Mouse (Mus musculus): ENCODE measurements around the gene Myo18a.

Myo18a gene

DNA sequence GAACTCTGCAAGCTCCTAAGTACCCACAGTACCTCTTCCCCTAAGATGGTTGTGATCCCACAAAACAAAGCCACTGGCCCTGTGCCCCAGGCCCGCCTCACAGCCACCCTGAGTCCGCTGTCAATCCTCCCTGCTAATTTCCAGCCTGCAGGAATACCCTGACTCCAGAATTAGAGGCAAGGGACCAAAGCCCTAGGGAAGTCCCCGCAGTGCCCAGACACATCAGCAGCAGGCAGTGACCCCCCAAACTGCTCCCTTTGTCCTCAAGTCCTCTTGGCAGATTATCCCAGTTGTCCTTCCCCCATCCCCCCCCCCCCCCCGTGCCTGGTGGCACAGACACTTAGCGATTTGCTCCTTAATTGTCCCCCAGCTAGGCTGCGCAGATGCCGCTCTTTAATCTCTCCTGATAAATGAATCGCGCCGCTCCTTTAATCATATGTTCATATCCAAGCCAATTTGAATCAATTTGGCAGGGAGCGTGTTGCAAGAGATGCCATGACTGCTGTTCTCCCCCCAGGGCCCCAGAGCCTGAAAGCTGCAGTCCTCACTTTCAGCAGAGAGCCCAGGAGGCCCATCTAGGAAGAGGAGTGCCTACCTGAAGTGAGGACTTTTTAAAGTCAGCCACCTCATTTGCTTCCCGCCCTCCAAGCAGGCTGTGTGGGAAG is 104.5 kb downstream of the Myo18a start:
- in situ Hi-C loops (cut with MboI, MseI), result no loop called here

DNA sequence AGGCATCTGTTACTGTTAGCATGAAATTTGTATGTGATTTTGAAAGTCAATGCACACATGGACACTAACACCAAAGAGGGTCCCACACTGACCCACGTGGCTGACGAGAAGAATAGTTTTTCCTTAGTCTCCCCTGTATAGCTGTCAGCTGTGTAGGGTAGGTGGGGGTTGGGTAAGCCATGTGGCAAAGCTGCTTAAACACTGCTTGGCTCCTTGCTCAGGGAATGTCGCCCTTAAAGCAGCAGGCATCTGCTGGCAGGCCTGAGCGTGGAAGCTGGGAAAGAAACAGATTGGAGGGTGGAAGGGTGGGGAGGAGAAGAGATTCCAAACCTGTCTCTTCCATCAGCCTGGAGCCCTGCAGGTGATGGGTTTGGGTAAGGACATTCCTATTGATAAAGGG is 108.4 kb downstream of the Myo18a start:
- in situ Hi-C loops (cut with MboI, MseI), result no loop called here

DNA sequence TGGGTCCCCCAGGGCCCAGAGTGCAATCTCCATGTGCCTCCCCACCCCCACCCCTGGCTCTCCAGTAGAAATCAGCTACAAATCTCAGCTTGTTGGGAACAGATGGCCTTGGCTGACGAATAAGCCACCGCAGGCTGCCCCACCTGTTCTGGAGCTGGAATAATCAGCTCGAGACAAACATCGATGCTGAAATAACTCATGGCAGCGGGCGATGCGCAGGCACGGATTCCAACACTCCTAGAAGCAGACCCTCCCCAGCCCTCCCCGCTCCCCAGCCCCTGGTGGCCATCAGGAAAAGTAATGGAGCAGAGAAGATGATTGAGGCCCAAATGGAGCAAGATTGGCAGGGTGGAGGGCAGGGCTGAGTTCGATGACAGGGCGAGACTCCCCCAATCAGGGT is 109.2 kb downstream of the Myo18a start:
- in situ Hi-C loops (cut with MboI, MseI), result no loop called here

DNA sequence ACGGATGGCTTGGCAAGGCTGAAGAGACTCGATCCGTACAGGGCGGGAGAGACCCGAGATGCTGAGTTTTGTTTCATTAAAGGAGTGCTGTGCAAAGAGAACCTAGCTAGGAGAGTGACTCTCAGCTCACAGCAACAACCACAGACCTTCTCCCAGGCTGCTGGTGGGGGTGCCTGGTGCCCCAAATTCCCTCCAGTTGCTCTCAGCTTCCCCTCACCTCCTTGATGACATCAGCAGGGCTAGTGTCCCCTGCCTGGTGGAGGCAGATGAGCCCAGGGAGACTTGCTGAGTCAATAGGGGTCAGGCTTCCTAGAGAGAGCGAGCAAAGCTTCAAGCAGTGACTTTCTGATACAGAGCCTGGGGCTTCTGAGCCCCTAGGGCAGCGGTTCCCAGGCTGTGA is 109.6 kb downstream of the Myo18a start:
- in situ Hi-C loops (cut with MboI, MseI), result no loop called here

DNA sequence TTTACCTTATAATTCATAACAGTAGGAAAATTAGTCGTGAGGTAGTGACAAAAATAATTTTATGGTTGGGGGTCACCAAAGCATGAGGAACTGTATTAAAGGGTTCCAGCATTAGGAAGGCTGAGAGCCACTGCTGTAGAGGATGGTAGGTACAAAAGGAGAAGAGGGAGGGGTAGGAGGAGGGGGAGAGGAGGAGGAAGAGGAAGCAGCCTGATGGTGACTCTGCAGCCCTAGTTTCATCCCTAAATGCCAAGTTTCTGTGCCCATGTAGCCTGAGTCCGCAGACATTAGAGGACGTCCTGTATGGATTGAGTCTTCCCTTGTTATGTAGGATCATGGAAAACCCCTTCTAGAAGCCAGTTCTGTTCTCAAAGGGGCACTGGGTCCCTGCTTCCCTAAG is 110.1 kb downstream of the Myo18a start:
- in situ Hi-C loops (cut with MboI, MseI), result no loop called here

DNA sequence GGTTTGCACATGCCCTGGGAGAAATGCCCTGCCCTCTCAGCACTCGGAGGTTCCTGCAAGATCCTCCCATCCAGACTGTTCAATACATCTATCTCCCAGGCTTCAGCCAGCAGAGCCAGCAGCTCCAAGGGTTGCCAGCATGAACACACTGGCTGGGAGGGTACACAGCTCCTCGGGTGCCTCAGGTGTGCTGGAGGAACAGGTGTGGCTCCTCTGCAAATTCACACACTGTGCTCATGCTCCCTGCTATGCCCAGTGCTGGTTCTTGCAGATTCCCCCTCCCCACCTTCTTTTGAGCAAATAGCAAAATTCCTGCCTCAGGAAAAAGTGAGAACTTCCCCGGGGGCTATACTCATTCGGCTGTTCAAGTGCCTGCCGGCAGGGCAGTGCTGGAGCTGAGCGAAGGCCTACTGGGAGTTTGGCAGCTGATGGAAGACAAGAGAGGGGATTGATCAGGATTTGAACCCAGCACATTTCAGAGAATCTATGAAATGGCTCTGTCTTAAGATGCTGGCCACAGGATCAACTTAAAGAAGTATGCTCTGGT is 111.7 kb downstream of the Myo18a start:
- in situ Hi-C loops (cut with MboI, MseI), result no loop called here

DNA sequence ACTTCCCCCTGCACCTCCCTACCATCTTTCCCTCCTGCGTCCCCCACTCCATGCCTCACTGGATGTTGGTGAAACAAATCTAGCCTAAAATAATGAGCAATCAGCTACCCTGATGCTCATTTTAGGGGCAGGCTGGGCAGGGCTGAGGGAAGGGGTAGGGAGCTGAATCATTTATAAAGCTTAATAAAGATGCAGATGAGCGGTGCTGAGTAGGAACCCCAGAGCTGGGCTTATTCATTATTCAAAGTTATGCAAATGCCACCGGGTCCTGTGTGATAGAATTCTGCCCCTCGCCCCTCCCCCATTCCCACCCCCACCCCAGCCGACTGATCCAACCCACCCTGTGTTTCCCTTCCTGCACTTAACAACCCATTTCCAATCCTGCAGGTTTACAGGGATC is 112.2 kb downstream of the Myo18a start:
- in situ Hi-C loops (cut with MboI, MseI), result no loop called here

DNA sequence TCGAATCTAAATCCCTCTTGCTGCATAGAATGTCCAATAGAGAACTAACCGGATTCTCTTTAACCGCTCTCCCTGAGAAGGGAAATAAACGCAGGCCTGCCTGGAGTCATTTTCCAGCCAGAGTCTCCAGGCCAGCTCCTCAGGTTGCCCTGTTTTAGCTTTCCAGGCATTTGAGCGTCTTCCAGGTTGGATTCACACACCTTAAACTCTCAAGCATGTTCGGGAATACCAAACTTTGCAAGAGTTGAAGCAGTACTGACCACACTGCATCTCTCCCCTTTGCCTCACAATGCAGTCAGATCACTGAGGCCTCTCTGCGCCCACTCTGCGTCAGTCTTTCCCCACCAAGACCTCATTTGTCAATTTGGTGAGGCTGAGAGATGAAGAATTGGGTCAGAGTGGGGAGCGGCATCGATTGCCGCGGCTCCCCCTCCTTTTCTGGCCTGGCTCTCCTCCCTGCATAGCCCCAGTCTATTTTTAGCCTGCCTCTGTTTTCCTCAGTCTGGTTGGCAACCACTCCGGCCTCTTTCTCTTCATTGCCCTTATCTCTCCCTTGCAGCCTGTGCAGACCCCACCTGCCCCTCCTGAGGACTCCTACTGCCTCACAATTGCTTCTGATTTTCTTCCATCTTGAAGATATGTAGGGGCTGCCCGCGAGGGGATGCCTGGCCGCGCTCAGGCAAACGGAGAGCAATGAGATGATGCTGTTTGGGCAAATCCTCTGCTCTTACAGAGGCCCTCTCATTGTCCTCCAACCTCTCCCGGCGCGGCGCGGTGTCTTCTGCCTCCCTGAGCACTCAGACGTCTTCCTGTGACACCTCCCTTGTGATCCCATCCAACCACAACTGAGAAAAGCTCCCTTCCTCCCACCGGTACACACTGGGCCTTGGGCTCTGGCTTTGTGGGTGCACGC is 113.1 kb downstream of the Myo18a start:
- in situ Hi-C loops (cut with MboI, MseI), result no loop called here

DNA sequence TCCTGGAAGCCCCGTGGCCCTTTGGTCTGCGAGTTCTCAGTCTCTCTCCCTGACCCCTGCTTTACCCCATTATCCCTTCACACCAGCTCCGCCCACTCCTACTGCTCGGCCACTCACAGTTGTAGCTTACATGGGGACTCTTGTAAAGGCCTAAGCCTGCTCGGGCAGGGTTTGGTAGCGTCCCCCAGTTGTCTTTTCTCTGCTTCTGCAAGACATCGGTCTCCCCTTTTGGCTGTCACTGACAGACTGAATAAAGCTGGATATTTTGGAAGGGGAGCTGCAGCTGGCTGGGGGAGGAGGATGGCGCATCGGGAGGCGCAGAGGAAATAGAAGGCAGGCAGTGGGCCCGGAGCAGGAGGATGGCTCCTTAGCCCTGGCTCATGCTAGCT is 113.7 kb downstream of the Myo18a start:
- in situ Hi-C loops (cut with MboI, MseI), result no loop called here

DNA sequence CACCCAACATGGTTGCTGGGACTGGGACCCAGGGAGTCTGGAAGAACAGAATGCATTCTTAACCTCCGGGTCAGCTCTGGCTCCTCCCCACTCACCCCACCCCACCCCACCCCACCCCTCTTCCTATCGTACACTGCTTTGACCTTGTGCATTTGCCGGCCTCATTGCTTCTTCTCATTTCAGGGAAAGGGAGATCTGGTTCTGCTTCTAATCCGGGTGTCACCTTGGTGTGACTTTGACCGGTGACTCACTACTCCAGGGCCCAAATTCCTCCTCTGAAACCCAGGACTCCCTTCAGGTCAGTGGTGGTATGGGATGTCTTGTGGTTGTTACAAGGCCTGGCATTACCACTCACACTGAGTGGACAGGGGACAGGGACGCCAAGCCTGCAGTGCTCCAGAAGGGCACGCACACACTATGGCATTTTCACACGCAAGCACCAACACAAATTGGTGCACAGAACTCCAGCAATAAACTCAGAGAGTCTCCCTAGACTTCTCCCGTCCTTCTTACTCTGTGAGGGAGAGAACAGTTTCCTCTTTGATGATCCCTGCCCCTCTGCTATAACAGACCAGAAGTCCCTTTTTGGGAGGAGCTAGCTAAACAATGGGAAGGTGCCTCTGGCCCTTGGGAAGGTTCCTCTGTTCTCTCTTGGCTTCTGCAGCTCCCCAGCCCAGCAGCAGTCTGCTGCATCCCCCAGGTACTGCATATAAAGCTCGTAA is 121.6 kb downstream of the Myo18a start:
- in situ Hi-C loops (cut with MboI, MseI), result no loop called here

DNA sequence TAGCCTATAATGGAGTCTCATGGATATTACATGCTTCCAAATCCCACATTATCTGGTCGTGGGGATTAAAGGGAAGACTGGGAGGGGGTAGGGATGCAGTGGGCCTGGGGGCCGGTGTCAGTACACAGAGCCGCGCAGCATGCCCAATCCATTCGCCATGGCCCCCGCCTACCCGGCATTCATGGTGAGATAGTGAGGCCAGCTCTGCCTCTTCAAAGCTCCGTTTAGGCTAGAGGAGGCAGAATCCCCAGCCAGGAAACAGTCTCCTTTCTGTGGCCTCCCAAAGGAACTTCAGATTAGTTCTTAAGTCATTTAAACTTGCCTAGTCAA is 122.2 kb downstream of the Myo18a start:
- in situ Hi-C loops (cut with MboI, MseI), result no loop called here

DNA sequence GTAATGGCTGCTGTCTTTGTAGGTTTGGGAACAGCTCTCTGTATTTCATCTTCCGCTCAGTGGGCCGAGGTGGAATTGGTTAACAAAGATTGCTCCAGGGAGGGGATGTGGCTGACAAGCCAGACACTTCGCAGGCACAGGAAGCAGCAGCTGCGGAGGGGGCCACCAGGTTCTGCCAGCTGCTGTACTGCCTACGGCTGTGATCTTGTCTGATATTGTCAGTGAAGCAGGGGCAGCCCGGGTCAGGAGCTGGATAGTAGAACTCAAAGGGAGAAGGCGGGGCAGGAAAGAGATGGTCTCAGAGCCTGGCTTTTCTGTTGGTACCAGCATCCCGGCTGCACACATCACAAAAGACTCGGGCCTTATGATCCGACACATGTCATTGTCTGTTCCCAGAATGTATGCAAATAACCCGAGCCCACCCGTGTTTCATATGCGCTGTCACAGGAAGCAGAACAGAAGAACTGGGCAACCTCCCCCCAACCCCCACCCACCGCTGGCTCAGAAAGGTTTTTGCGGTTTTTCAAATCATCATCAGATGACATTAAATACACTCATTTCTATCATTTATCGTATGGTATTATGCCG is 124.4 kb downstream of the Myo18a start:
- in situ Hi-C loops (cut with MboI, MseI), result no loop called here

DNA sequence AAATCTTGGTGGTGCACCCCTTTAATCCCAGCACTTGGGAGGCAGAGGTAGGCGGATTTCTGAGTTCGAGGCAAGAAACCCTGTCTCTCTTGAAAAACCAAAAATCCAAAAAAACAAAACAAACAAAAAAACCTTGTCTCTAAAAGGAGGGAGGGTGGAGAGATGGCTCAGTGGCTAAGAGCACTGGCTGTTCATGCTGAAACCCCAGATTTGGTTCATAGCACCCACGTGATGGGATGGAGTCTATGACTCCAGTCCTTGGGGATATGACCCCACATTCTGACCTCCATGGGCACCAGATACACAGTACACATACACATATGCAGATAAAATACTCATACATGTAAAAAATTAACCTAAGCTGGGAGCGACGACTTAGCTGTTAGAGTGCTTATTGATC is 125.8 kb downstream of the Myo18a start:
- in situ Hi-C loops (cut with MboI, MseI), result no loop called here

DNA sequence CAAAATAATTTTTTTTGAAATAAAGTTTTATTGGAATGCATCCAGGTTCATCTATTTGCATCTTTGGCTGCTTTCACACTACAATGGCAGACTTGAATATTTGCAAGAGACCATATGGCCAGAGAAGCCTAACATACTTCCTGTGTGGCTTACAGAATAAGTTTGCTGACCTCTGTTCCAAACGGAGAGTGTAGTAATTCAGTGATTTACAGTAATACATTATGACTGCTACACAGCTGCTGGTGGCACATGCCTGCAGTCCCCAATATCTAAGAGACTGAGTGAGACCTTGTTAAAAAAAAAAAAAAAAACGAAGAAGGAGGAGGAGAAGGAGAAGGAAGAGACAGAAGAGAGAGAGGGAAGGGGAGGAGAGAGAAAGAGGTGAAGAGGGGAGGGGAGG is 126.4 kb downstream of the Myo18a start:
- in situ Hi-C loops (cut with MboI, MseI), result no loop called here

DNA sequence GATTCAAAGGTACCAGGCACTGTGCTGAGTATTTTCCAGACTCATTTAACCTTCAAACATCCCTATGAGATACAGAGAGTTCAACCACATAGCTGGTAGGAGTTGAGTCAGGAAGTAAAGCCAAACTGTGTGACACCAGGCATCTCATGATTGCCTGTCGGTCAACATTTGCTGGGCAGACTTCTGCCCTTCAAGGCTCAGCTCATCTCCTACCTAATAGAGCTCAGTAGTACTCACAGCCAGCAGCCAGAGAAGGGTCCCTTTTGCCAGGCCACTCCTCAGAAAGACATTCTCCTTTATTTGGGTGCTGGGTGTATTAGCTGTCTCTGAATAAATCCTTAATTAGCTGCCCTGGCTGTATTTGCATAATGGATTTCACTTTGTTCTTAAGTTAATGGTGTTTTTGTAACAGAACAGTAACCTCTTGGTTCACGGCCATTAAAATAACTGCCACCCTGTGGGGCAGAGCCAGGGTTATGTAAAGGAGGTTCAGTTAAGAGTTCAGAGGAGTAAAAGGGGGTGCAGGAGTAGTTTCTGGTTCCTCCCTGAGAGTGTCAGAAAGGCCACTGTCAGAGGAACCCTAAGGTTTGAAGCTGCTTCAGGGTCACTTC is 127.7 kb downstream of the Myo18a start:
- in situ Hi-C loops (cut with MboI, MseI), result no loop called here

DNA sequence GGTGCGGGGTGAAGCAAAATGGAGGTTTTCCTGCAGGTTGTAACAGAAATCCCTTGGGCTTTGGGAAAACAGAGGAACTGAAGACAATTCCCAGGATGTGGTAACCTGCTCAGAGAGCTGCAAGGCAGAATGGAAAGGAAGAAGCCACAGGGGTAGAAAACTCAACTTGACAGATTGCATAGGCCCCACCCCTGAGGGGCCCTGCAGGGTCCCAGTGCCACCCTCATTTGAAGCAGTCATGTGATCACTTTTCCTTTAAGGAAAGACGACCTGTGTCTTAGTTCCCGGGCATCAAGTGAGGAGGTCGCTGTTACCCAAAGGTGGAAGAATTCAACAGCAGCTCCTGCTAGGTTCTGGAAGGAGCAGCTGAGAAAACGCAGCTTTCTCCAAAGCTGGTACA is 129.8 kb downstream of the Myo18a start:
- in situ Hi-C loops (cut with MboI, MseI), result no loop called here

DNA sequence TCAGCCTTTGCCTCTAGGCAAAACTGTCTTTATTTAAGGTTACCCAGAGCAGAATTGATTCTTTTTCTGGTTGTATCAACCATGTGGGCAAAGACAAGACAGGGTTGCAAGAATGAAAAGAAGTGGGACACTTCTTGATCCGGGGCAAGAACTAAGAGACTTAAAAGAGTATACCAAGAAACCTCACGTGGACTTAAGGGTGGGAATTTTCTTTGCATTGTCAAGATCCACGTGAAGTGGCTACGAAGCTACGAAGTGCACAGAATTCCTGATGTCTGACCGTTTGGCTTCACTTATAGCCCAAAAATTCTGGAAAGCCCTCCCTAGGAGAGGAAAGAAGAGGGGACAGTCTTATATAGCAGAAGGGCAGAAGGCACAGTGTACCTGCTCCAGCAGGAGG is 130.2 kb downstream of the Myo18a start:
- in situ Hi-C loops (cut with MboI, MseI), result no loop called here

DNA sequence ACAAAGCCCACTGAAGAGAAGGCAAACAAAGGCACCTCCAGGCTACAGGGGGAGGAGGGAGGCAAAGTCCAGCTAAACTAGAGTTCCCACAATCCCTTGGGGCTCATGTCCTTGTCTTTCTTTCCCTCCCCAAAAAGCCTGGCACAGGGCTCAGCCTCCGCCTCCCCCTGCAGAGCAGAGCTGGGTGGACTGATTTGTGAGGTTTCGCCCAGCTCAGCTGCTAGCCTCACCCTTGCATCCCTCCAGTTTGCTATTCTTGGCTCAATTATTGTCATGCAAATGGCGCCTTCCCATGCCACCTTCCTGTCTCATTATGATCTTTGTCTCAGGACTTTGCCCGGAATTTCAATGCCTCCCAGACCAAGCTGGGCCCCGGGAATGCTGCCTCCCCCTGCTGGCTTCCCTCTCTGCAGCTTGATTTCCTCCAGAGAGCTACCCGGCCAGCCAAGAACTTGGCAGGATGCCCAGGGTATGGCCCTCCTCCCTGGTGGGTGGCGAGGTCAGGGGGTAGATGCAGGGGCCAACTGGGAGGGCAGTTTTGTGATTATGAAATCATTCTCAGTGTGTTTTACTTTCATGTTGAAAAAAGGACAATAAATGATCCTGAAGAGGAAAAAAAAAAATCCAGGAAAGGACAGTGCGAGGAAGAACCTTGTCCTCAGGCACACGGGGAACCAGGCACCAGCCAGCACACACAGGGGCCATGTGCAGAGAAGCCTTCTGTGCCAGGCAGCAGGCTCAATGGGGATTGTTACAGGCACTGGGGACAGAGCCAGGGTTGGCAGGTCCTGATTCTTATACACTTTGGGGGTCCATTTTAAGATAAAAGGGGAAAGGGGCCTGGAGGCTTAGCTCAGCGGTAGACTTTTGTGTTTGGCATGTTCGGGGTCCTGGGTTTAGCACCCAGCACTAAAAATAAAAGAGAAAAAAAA is 131.0 kb downstream of the Myo18a start, which contains the start of gene Pipox:
Pipox (minus strand) TSS at position 310 of the 932 bp plus-strand sequence.
- in situ Hi-C loops (cut with MboI, MseI), result no loop called here

DNA sequence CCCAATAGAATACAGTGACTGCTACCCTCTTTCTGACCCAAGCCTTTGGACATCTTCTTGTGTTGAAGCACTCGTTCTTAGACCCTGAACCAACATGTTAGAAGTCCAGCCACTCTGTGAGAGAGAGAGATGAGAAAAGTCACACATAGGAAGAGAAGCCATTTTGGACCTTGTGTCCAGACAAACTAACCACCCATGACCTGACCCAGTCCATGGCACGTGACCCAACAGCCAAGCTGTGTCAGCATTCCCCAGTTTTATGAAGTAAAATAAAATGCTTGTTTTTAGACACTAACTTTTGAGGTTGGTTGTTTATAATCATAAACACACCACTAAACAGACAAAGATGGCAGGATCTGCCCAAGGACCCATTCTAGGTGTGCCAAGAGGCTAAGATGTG is 131.9 kb downstream of the Myo18a start:
- in situ Hi-C loops (cut with MboI, MseI), result no loop called here

DNA sequence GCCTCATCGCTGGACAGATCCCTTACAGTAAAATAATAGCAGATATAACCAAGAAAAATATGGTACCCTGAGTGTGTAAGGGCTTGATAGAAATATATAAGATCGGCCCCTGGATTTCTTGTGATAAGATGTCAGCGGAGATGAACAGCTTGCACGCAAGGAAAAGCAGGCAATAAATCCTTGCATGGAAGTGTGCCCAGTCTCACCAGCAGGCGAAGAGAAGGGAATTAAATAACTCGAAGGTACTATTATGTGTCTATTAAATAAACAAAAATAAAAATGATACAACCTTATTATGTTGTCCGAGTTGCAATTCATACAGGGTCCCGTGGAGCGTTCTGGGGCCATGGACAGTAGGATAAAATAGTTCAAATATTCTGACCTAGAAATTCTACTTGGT is 133.0 kb downstream of the Myo18a start:
- in situ Hi-C loops (cut with MboI, MseI), result no loop called here

DNA sequence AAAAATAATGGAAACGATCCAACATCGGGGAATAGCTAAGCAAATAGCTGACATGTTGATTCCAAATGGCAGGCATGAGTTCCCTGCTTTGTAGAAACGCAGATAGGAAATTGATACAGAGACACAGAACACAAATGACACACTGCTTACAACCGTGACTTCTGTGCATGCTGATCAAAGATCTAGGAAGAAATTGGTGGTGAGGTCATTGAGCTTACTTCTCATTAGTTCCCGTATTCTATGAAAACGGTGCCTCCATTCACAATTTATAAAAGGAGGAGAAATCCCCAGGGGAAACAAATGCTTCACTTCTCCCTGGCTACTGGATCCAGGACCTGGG is 133.4 kb downstream of the Myo18a start:
- in situ Hi-C loops (cut with MboI, MseI), result no loop called here

All from T-helper 1 cell (primary cell).